Mouse (Mus musculus) cerebellum, postnatal 10 days (tissue): ENCODE measurements at regions not wholly inside any gene's neighbourhood (a gene's known extent, or its start where the extent isn't known, plus 50 kb on each side); places are given as distances from the start of the nearest gene placed in this dataset.

ENCODE experiments used
- DNase-seq, 2 experiments: peaks; one replicate each; pipeline ENCODE4 v3.0.0; 2021; ENCODE audit warnings: mixed read lengths in 2 of 2

GRCm38 (mm10) chr5:75472484-75472883 lies 102.2 kb upstream of the Kit start:
- DNase-seq: no peak

DNA sequence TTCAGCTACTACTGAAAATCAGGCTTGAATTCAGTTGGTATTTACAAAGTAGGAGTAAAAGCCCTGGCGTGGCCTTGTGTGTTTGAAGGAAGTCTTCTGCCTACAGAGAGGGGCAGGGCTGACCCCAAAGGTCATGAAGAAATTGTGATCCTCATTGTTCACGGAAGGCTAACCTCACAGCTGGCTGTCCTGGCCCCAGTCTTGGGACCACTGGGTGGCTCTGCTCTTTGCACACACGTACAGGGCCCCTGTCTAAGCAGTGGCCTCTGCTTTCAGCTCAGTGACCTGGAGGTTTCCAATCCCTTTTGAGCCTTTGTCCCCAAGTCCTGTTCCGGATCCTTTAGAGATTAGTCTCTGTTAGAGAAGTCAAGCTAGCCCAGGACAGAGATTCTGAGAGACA lies 99.3 kb upstream of the Kit start:
- no peak for DNase-seq

DNA sequence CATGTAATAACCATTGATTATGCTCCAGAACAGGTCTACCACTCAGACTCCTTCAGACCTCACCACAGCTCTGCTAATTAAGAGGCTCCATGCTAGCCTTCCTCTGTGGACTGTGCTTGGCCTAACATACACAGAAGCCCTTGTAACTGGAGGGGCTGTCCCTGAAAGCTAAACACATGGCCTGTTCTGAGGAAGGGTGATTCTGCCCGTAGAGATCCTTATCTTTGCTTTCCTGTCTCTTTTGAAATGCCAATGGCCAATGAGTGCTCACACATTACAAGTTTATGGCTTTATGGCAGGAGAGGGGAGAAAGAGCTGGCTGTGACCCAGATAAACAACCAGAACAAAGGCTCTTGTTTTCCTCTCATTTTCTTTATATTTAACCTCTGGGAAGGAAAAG lies 96.2 kb upstream of the Kit start:
- no peak for DNase-seq

DNA sequence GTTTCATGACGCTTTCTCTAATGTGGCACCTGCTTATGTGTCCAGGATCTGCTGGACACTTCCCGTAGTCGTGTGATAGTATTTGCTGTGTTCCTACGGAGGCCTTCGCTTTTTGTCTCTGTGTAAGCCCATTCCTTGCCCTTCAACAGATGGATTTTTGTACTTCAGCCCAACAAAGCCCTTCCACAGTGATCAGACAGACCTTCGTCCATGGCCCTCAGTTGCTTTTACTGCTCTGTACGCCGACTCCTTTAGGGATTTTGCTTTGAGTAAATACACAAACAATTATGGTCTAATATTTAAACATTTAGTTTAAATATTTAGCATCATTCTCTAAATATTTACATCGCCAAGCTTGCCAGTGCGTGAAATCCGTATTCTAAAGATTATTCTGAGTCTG lies 95.6 kb upstream of the Kit start:
- DNase-seq: no peak

DNA sequence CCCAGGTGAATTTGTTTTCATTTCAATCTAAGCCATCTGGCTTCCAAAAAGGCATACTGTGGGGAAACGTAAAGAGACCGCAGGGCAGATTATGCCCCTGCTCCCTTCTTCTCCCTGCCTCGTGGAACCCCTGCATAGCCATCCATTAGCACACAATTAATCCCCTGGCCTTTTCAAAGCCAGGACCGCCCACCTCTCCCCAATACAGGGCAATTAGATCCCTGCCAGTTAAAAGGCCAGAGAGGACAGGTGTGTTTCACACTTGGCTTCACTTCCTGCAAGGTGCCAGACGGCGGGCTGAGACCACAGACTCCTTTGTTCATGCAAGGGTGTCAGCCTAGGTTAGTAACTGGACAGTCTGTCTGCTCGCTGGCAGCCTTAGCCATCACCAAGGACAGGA lies 93.1 kb upstream of the Kit start:
- DNase-seq: peak; percentile 25 to 49

- DNase-seq: no peak
Observed at GRCm38 (mm10) chr5:75484330-75484729, 90.4 kb upstream of the Kit start.

DNA sequence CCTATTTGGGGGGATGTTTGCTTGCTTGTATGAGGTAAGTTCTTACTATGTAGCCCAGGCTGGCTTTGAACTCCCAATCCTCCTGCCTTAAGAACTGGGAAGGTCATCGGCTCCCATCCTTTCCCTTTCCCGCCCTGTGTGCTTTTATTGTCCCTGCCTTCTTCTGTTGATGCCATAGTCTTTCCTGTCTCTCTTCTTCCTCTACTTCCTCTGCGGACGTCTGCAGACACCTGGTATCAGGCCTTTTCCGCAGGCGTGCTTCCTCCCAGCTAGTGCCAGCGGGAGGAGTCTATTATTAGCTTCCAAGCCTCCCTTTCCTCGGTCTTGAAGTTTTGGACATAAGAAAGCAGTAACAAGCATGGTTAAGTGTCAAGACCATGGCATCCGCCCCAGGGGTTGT lies 83.9 kb upstream of the Kit start:
- no peak for DNase-seq

DNA sequence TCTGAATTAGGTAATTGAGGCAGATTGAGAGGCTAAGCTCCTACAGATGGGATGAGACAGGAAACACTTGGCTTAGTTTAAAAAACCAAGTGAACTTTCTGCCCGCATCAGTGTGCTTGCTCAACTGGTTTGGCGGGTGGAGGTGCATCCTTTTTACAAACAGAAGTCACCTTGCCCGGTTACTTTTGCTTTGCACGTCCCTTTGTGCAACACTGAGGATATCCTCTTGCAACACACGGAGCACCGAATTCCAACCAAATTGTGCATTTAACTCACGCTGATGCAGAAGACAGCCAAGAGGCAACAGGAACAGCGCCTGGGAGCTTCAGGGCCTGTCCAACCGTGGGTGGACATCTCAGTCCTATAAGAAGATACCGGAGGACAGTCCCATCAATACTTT lies 80.6 kb upstream of the Kit start:
- no peak for DNase-seq

DNA sequence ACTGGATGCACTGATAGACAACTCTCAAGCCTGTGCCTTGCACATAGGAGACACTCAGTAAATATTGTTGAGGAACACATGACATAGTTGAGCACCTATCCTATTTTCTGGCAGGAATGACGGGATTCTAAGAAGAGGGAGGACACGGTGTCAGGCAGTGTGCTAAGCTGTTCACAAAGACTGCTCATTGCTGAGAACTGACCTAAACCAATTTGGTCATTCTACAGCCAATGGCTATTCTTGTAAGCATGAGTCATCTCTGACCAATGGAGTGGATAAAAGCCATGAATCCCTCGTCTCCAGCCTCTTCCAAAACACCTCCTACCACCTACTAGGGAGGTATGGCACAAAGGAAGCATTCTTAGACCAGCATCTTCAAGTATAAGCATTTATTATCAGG lies 75.7 kb upstream of the Kit start:
- DNase-seq: no peak

DNA sequence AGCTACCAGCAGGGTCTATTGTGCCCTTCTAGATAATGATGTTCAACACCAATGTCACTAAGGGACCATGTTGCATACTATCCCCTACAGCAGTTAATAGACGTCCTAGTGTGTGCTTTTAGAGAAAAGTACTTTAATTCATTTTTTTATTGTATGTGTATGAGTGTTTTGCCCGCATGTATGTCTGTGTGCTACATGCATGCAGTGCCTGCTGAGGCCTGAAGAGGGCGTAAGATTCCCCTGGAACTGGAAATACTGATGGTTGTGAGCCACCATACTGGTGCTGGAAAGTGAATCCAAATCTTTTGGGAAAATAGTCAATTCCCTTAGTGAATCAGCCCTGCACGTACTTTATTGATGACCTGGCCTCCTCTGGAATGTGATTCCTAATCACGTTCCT lies 75.0 kb upstream of the Kit start:
- DNase-seq: no peak

GRCm38 (mm10) chr5:75500654-75501416 lies 73.9 kb upstream of the Kit start:
- DNase-seq: no peak

DNA sequence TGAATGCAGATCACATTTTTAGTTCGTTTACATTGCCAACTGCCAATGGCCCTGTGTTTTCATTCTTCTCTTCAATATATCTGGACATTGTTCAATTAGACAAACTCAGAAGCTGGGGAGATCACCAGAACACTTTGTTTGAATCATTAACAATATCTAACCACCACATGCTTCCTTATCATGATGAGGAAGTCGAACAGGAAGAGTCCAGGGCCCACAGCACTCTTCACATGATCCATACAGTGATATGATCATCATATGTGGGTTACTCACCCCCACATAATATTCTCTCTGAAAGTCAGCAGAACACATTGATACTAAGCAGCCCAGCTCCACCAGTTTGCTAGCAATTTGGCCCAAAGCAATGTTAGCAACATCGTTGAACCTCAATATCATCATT lies 71.0 kb upstream of the Kit start:
- no peak for DNase-seq

GRCm38 (mm10) chr5:75512521-75513422 lies 61.9 kb upstream of the Kit start:
- DNase-seq: peak; percentile 51 to 56

GRCm38 (mm10) chr5:75518213-75518612 lies 56.5 kb upstream of the Kit start:
- DNase-seq: peak in 1 of 2 experiments; percentile 13

- DNase-seq: no peak
Observed at GRCm38 (mm10) chr5:75523041-75523678, 51.6 kb upstream of the Kit start.
